Mouse (Mus musculus): Measurements from ENCODE around the gene Mrpl33.

Gene Mrpl33

DNA sequence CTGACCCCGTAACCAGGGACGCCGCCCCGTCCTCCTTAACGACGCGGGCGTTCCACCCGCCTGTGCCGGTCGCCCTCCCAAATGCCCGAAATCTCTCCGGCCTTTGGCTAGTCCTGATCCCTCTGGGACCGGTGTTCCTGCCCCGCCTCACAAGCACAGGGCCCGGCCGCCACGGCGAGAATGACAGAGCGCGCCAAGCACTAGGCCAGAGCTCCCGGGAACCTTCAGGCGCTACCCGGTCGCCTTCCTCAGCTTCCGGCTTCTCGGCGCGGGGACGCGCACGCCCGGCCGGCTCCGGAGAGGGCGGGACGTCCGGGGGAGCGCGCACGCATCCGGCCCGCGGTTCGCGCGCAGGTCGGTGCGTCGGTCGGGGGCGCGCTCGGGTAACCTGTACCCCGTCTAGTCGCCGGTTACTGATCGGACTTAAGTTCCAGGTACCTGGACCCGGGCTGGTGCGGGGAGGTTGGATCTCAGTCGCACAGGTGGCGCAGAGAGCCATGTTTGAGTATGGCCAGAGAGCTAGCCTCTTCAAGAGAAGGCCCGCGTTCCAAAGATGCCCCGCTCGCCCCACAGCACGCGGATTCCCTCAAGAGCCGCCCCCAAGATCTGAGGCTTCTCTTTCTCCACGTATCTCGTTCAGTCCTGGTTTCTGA, 101.0 kb downstream of the Mrpl33 start, which contains the start of gene Babam2:
TSS of gene Babam2 (plus strand) at position 41 of the 653 bp plus-strand sequence.
- peak; percentile 88 for DNase-seq (ENCODE audit: low read depth, low spot score)

DNA sequence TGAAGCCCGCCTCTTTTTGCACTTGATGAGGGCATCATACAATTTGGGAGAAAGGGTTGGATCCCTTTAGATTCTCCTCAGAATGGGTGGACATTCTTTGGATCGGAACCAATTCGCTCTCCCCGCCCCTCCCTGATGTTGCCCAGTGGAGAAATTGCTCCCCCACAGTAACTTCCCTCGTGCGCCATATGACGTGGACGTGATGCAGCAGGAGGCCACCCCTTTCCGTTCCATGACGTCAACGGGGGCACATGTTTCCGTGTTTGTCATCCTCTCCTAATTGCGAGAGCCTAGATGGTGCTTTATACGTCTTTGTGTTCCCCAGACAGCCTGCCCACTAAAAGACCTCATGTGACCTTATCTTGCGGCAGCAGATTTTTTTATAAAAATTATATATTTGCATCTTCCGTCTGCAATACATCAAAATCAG, 101.6 kb downstream of the Mrpl33 start:
- DNase-seq (ENCODE audit: low read depth, low spot score), result peak; percentile 52

DNA sequence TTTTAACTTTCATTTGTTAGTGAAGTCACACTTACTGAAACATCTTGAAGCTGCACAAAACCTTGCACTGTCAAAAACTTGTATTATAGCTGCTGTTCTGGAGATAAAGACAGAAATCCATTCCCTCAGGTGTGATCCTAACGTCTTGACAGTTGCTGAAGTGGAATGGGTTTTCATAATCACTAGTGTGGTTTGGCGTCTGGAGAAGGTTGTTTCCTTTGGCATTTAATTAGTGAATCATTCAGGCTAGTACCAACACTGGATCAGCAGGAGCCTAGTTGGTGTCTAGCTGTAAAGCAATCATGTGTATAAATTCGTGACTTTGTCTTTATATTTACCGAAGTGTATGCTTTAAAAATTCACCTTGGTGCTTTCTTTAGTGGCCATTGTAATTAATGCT, 102.2 kb downstream of the Mrpl33 start:
- DNase-seq (ENCODE audit: low read depth, low spot score), result no peak

DNA sequence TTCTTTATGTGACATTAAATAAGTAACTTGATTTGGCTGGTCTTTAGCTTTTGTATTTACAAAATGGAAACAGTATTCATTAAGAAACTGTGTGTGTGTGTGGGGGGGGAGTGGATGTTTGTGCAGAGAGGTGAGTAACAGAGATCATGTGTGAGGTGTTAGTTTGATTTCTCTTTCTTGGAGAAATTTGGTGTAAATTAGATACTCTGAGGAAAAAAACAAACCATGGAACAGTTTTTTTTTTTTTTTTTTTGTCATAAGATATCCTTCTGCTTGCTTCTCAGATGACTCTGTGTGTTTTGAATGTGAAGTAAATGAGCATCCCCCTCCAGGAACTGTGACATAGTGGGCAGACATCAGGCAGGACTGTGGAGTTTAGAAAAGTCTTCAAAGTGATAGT, 102.7 kb downstream of the Mrpl33 start:
- DNase-seq (ENCODE audit: low read depth, low spot score), result no peak

DNA sequence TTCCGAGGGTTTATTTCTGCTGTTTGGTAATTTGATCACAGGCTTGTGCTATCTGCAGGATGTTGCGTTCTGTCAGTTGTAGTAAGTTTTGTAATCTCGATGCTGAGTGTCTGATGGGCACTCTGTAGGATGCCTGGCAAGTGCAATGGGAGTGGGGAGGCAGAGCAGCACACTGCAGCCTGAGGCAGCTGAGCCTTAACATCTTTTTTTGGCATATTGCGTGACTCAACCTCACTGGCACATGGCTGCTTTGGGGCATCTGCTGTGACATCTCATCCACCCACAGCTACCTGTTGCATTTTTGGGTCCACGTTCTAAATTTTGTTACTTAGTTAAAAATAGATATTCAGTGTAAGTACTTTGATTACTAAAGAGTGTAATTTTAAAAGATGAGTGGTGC, 108.2 kb downstream of the Mrpl33 start:
- no peak for DNase-seq (ENCODE audit: low read depth, low spot score)

DNA sequence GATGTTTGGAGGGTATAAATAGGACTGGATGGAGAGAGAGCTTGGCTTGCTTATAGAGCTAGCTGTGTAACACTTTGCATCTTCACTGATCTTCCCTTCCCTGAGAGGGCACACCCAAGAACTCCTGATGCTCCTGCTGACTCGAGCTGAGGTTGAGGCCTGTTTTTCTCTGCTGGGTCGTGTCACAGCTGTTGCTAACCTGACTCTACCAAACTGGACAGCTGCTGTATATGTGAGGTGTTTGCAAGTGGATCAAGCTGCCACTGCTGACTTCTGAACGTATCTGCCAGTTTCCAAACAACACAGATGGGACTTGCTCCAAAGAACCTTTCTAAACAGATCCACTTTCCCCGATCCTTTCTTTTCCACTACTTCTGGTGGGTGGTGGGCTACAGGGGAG, 110.1 kb downstream of the Mrpl33 start:
- DNase-seq (ENCODE audit: low read depth, low spot score), result no peak

- DNase-seq (ENCODE audit: low read depth, low spot score), result no peak
Measured at GRCm38 (mm10) chr5:31709389-31709788, 112.7 kb downstream of the Mrpl33 start.

DNA sequence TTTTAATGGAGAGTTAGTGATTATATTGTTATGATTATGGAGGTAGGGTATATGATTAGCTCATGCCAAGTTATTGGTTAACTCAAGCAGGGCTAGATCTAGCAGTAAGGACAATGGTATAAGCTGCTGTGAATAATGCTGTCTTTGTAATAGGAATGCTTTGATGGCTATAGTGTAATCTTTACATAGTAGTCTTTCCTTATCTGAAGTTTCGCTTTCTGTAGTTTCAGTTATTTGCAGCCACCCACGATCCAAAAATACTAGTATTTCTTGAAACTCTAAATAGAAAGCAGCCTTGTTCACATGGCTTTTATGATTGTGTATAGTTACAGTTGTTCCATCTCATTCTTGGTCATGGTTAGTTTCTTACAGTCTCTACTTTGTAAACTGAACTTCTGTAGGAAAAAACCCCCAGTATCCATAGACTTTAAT, 116.6 kb downstream of the Mrpl33 start:
- DNase-seq (ENCODE audit: low read depth, low spot score), result no peak

DNA sequence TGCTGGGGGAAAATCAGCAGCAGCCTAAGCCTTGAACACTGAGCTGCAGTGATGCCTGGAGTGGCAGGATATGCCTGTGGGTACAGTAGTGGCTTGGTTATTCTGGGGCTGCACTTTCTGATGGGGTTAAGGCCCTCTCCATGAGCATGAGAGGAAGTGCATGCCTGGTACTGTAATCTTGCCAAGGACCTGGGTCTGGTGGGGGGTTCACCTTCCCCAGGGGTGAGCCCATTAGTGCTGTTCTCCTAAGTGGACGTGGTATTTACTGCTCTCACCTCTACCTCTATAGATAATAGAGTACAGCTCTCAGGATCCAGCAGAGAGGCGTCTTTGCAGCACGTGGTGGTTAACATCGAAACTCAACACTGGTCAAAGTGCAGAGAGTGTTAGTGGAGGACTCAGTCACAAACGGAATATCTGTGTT, 117.1 kb downstream of the Mrpl33 start:
- no peak for DNase-seq (ENCODE audit: low read depth, low spot score)
